Mouse (Mus musculus) duodenum, adult 2 months (tissue): Measurements from ENCODE around the gene Zdhhc16. TPM values are rescaled to one million over a fixed set of nuclear protein-coding genes. Genes with fewer than 3 reads are reported as not detected.

ENCODE experiments used
- polyA plus RNA-seq: library from polyadenylated mRNA; depleted of rRNA; stranded (reverse); fragments of >200 nt; gene quantifications from 2 replicates; pipeline ENCODE4 v1.2.3, GENCODE M21; 2012; ENCODE audit warnings: low replicate concordance; rRNA removed

Zdhhc16 gene
- polyA plus RNA-seq = 28.6 and 43.7 TPM in 2 replicates

DNA sequence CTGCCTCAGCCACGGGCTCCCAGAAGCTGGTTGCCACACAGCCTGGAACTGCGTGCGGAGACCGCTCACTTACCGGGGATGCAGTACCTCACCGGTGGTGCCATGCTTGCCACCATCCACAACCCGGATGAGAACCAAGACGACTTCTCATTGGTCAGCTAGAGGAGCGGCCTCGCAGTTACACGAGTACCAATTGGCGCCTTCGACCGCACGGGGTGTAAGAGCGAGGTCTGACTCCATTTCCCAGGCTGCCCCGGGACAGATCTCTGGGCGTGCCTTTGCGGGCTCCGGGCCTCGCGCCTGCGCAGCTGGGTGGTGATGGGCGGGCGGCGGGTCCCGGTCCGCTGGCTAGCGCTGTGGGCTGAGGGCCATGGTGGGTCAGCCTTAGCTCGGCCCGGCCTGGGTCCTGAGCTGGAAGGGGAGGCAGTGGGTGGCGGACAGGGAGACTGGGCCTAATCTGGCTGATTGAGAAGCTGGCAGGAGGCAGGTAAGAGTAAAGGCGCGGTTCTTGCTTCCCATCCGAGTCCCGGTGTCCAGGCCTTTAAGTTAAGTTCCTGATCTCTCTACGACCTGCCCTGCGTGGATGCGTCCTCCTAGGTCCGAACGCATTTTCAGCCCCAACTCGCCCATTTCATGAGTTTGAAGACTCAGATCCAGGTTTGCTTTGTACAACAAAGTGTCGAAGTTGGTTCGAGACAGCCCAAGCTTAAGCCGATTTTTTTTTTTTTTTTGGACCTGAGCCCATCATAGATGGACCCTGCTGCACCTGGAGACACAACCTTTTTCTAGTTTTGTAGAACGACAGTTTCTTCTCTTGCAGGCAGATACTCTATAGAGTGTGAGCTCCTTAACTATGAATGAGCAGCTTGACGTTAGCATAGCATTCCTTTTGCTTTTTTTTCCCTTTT lies at the start of gene Zdhhc16, which contains the start of gene Exosc1:
Zdhhc16 (plus strand) TSS at position 302 of the 908 bp plus-strand sequence.
Exosc1 (minus strand) TSS at position 245 of the 908 bp plus-strand sequence.

DNA sequence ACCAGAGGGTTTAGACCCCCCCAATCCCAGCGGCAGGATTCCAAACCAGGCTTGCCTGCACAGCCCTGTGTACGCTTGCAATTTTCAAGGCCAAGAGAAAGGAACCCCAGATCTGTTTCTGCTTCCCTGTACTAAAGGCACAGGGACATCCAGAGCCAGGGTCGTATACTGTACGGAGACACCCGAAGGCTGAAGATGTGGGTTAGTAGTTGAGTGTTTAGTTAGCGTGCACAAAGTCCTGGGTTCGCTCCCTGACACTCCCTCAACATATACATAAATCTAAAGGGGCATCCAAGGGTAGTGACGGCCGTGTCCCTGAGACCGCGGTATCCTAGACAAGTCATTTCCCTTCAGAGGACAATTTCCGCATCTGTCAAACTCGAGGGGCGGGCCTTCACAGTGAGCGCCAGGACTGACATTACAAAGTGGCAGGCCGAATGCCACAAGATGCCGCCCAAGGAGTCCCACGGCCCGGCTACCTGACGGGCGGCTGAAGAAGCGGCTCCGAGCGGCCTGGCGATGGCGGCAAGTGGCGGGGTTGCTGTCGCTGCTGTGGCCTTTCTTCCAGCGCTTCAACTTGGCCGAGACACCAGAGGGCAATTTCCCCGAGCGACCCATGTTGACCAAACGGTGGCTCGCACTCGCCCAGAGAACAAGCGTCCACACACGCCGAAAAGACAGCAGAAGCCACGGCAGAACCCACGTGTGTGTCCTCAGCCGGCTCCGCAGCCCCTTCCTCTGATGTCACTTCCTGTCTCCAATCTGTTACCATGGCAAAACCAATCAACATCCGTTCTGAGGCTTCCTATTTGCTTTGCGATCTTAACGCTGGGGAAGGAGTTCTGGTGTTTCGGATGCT lies 37.6 kb upstream of the Zdhhc16 start, which contains the start of gene Rrp12:
Rrp12 (minus strand) TSS at position 714 of the 859 bp plus-strand sequence.

DNA sequence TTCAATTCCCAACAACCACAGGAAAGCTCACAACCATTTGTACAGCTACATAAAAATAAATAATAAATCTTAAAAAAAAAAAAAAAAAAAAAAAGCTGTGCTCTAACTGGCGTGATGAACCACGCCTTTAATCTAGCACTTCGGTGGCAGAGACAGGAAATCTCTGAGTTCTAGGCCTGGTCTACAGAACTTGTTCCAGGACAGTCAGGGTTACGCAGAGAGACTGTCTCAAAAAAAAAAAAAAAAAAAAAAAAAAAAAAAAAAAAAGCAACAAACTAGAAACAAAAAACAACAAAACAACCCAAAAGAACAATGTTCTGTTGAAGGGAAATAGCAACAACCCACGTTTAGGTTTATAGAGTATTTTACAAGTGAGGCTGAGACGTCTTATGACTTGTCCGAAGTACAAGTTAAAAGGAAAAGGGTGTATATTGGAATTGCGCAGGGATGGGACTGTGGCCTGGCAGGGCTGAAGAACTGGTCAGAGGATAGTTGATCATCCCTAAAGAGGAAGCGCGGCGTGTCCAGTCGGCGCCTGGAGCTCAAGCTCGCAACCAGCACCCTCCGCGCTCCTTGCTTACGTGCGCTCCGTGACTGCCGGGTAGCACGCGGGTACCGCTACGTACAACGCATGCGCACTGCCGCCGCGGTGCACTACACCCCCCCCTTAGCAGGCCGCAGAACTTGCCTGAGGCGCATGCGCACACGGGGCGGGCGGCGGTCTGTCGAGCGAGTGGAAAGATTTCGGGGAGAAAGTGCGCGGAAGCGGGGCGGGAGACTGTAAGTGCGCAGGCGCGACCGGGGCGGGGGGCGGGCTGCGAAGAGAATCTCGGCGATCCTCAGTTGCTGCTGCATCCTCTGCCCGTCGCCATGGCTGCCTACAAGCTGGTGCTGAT lies 21.9 kb upstream of the Zdhhc16 start, which contains the start of gene Pgam1:
Pgam1 (plus strand) TSS at position 746 of the 896 bp plus-strand sequence.

GRCm38 (mm10) chr19:41980819-41981594 lies 47.7 kb downstream of the Zdhhc16 start, which contains the start of gene Mms19:
Gene Mms19 (minus strand): TSS chr19:41981157.

DNA sequence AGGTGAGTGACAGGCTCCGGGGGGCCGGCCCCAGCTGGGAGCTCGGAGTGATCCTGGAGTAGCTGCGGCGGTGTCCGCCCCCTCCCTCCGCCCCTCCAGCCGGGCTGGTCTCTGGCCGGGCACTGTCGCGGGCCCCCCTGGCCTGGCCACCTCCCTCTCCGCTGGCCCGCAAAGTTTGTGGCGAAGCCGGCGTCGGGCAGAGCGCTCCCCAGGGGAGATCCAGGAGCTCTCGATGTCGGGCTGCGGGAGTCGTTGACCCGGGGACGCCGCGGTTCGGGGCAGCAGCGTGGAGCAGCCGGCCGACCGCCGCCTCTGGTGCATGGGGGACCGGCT lies 48.3 kb downstream of the Zdhhc16 start, which contains the start of gene Ubtd1:
Ubtd1 (plus strand) TSS at position 169 of the 333 bp plus-strand sequence.

Other genes with a start within 250 kb of the Zdhhc16 start
- 0.32 and 0.40 TPM in 2 replicates for gene Slit1, start 189.8 kb upstream of the Zdhhc16 start, polyA plus RNA-seq
- gene Arhgap19, start 131.4 kb upstream of the Zdhhc16 start, polyA plus RNA-seq = 0.93 and 1.5 TPM in 2 replicates
- gene Frat1, start 103.5 kb upstream of the Zdhhc16 start, polyA plus RNA-seq = 18.4 and 49.1 TPM in 2 replicates
- gene Frat2, start 85.3 kb upstream of the Zdhhc16 start, polyA plus RNA-seq = 29.2 and 91.6 TPM in 2 replicates
- 2.8 and 2.9 TPM in 2 replicates for gene Rrp12, start 37.3 kb upstream of the Zdhhc16 start, polyA plus RNA-seq
- 189 and 241 TPM in 2 replicates for gene Pgam1, start 21.6 kb upstream of the Zdhhc16 start, polyA plus RNA-seq
- 1.5 and 5.1 TPM in 2 replicates for gene Exosc1, start 57 bp upstream of the Zdhhc16 start, polyA plus RNA-seq
- gene Mms19, start 47.7 kb downstream of the Zdhhc16 start, polyA plus RNA-seq = 32.3 and 33.0 TPM in 2 replicates
- 8.4 and 11.7 TPM in 2 replicates for gene Ubtd1, start 48.3 kb downstream of the Zdhhc16 start, polyA plus RNA-seq
- gene Ankrd2, start 102.5 kb downstream of the Zdhhc16 start, polyA plus RNA-seq = not detected in 2 replicates
- gene Hoga1, start 112.1 kb downstream of the Zdhhc16 start, polyA plus RNA-seq = 2.5 and 2.9 TPM in 2 replicates
- gene 4933411K16Rik, start 118.8 kb downstream of the Zdhhc16 start, polyA plus RNA-seq = 0.23 TPM in 1 of 2 replicates, not detected in the other
- gene Morn4, start 152.9 kb downstream of the Zdhhc16 start, polyA plus RNA-seq = 1.1 and 2.1 TPM in 2 replicates
- gene Pi4k2a, start 157.0 kb downstream of the Zdhhc16 start, polyA plus RNA-seq = 17.0 and 24.9 TPM in 2 replicates
- 10.0 and 16.3 TPM in 2 replicates for gene Avpi1, start 195.6 kb downstream of the Zdhhc16 start, polyA plus RNA-seq
- 43.8 and 52.5 TPM in 2 replicates for gene Marveld1, start 213.9 kb downstream of the Zdhhc16 start, polyA plus RNA-seq
- 18.9 and 24.7 TPM in 2 replicates for gene Zfyve27, start 230.5 kb downstream of the Zdhhc16 start, polyA plus RNA-seq